Mouse (Mus musculus) heart, postnatal 0 days (tissue): ENCODE data around the gene Rnase9. TPM values are rescaled to one million over a fixed set of nuclear protein-coding genes. Genes with fewer than 3 reads are reported as not detected.

Experiments
- ATAC-seq: fragments of 200-750 bp; cut with Nextera tagmentation; 2 replicates; pipeline ENCODE4 v1.8.0; 2017; ENCODE audit warnings: low read depth, moderate number of reproducible peaks, moderate library complexity; ENCODE audit not compliant: insufficient read depth
- DNase-seq: peaks from one replicate; pipeline ENCODE4 v3.0.0-alpha.2; 2016; ENCODE audit warnings: low spot score
- H3K27ac ChIP-seq: fragments of 300-500 bp; sonication (generic); 2 replicates; pipeline ENCODE4 v1.5.1; 2014; ENCODE audit warnings: low read depth, mild to moderate bottlenecking
- H3K27me3 ChIP-seq: fragments of 300-500 bp; sonication (generic); 2 replicates; pipeline ENCODE4 v1.6.1; 2014; ENCODE audit warnings: low read length, mixed read lengths; ENCODE audit not compliant: control insufficient read depth, insufficient read depth
- H3K36me3 ChIP-seq: fragments of 300-500 bp; sonication (generic); replicated peaks from 2 replicates; pipeline ENCODE4 v1.6.1; 2014; ENCODE audit warnings: low read length, mixed read lengths; ENCODE audit not compliant: control insufficient read depth, insufficient read depth
- H3K4me1 ChIP-seq: fragments of 300-500 bp; sonication (generic); 2 replicates; pipeline ENCODE4 v1.6.1; 2014; ENCODE audit warnings: antibody characterized with exemption; ENCODE audit not compliant: control insufficient read depth, insufficient read depth
- H3K4me2 ChIP-seq: fragments of 300-500 bp; sonication (generic); 2 replicates; pipeline ENCODE4 v1.6.1; 2014; ENCODE audit warnings: low read depth, mild to moderate bottlenecking, low read length, moderate library complexity
- H3K4me3 ChIP-seq: fragments of 300-500 bp; sonication (generic); 2 replicates; pipeline ENCODE4 v1.5.1; 2014; ENCODE audit warnings: low read depth, low read length
- H3K9ac ChIP-seq: fragments of 300-500 bp; sonication (generic); replicated peaks from 2 replicates; pipeline ENCODE4 v1.6.1; 2014; ENCODE audit warnings: low read depth, low read length, mixed read lengths
- H3K9me3 ChIP-seq: fragments of 300-500 bp; sonication (generic); replicated peaks from 2 replicates; pipeline ENCODE4 v1.6.1; 2016; ENCODE audit warnings: low read length; ENCODE audit not compliant: control insufficient read depth
- CTCF ChIP-seq: IDR thresholded peaks from 2 replicates; pipeline ENCODE4 v1.5.1; 2016; ENCODE audit warnings: antibody characterized with exemption, control low read depth, low read depth
- EP300 ChIP-seq: IDR thresholded peaks from 2 replicates; pipeline ENCODE4 v1.6.1; 2016; ENCODE audit warnings: antibody characterized with exemption, low read depth
- WGBS: fragments of 180-500 bp; shearing (Covaris S2); extraction: QIAGEN DNeasy Blood & Tissue Kit; methylation state at CpG from one replicate; pipeline ENCODE4 v1.1.7; 2014; 5-methylcytosine and 5-hydroxymethylcytosine counted together
- polyA plus RNA-seq: library from polyadenylated mRNA; unstranded; fragments of >200 nt; fragmentation: Nextera tagmentation; extraction: Ambion mirVana; gene quantifications from 2 replicates; pipeline ENCODE4 v1.2.1, GENCODE M21; 2015
- total RNA-seq: library from RNA; depleted of rRNA; stranded (reverse); fragments of >200 nt; gene quantifications from 2 replicates; pipeline ENCODE4 v1.2.3, GENCODE M21; 2014; ENCODE audit warnings: low replicate concordance

The Rnase9 gene
- total and polyA plus RNA-seq, 2 experiments from 2014 or later = not detected

DNA sequence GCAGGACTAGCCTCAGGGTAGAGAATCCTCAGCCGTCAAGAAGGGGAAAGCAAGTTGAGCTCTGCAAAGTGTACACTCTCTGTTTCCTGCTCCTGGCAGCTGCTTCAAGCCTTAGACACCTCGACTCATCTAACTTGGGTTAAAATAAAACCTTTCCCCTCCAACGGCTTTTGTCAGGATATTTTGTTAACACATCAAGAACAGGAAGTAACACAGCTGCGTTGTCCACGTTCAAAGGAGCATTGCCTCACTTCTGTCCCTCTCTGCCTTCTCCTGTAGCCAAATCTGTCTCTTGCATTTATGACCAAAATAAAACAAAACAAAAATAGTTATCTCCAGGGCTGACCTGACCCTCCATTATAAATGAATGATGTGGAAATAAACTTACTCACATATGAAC is 6.2 kb upstream of the Rnase9 start:
- H3K4me1 ChIP-seq = no peaks in the 10 kb centered on the region
- no peaks in the 10 kb centered on the region for H3K27me3 ChIP-seq
- no peak overlapping the region for H3K4me3 ChIP-seq
- no peak for DNase-seq
- H3K9ac ChIP-seq = no peak overlapping the region
- no peaks in the 10 kb centered on the region for H3K9me3 ChIP-seq
- no peaks in the 10 kb centered on the region for H3K36me3 ChIP-seq
- ATAC-seq = no peak
- TF ChIP-seq CTCF (no peak), EP300 (no peak)
- H3K27ac ChIP-seq = no peak overlapping the region
- H3K4me2 ChIP-seq = no peak overlapping the region
- WGBS = 26% methylated on average over 5 of the region's 5 CpGs

DNA sequence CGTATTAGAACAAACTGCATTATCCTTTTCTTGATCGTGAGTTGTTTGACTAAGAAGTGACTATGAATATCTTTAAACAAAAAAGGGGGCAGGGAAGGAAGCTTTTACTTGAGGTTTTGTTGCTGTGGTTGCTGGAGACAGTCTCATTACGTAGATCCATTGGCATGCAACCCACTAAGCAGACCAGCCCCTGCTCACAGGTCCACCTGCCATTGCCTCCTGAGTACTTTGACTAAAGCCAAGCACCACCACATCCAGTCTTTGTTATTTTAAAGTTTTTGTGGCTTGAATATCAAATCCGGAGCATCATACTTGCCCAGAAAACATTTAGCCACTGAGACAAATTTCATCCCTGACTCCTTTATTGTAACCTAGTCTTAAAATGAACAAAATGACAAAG is 5.5 kb downstream of the Rnase9 start:
- Histone ChIP-seq H3K4me2 (no peak overlapping the region), H3K36me3 (no peaks in the 10 kb centered on the region), H3K27me3 (no peaks in the 10 kb centered on the region), H3K9me3 (no peaks in the 10 kb centered on the region), H3K4me3 (no peak overlapping the region), H3K27ac (no peak overlapping the region), H3K9ac (no peak overlapping the region), H3K4me1 (peaks cover 11% of the 10 kb centered on the region; the same call in 1 of the 2 replicates)
- DNase-seq (no peak), ATAC-seq (no peak)
- WGBS = 77% methylated on average over 4 of the region's 4 CpGs
- TF ChIP-seq EP300 (no peak), CTCF (no peak)

DNA sequence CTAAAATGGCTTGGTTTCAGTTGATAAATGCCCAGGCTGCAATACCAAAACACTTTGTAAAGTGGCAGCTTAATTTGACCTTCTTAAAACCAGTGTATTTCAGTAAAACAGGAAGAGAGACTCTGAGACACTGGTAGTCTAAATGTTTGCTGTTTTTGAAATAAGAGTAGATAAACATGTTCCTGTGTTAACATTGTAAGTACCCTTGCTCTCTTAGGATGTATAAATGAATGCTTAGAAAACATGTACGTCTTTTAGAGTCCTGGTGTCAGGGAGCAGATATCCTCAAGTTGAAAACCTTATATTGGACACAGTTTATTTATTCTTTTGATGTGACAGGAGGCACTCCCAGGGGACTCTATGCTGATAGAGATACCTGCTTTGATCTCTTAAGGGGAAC is 6.5 kb downstream of the Rnase9 start:
- WGBS = 57% methylated on average over 1 of the region's 1 CpGs

DNA sequence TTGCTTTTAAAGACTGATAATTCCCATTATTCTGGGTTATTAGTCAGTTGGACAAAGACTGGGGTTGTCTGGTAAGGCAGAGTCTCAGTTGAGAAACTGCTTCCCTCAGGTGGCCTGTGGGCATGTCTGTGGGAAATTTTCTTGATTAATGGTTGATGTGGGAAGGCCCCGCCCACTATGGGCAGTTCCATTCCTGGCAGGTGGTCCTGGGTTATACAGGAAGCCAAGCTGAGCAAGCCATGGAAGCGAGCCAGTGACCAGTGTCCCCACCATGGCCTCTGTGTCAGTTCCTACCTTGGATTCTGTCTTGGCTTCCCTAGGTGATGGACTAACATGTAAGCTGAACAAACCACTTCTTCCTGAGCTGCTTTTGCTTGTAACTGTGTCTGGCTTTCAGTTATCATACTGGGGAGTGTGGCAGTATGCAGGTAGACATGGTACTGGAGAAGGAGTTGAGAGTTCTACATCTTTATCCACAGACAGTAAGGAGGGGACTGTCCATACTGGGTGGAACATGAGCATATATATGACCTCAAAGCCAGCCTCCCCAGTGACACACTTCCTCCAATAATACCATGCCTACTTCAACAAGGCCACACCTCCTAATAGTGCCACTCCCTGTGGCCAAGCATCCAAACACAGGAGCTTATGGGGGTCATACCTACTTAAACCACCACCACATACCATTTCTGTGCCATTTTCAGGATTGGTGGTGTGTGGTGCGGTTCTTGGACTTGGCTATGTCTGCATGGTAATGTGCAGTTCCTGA is 14.1 kb downstream of the Rnase9 start:
- ATAC-seq (no peak), DNase-seq (no peak)
- H3K36me3 ChIP-seq = no peaks in the 10 kb centered on the region
- 56% methylated on average over 3 of the region's 3 CpGs for WGBS
- no peak overlapping the region for H3K4me2 ChIP-seq
- no peak for TF ChIP-seq EP300
- no peak for TF ChIP-seq CTCF
- no peaks in the 10 kb centered on the region for H3K9me3 ChIP-seq
- H3K4me3 ChIP-seq = no peak overlapping the region
- no peak overlapping the region for H3K9ac ChIP-seq
- no peaks in the 10 kb centered on the region for H3K27me3 ChIP-seq
- H3K27ac ChIP-seq = no peak overlapping the region
- H3K4me1 ChIP-seq = no peaks in the 10 kb centered on the region

More for the DNA sequence above, 6.5 kb downstream of the Rnase9 start:
- no peak overlapping the region for H3K27ac ChIP-seq
- no peak overlapping the region for H3K4me3 ChIP-seq
- ATAC-seq (no peak), DNase-seq (no peak)
- no peaks in the 10 kb centered on the region for H3K27me3 ChIP-seq
- H3K9ac ChIP-seq = no peak overlapping the region
- H3K4me1 ChIP-seq = peaks cover 7% of the 10 kb centered on the region; the same call in 1 of the 2 replicates
- H3K9me3 ChIP-seq = no peaks in the 10 kb centered on the region
- H3K4me2 ChIP-seq = no peak overlapping the region
- no peaks in the 10 kb centered on the region for H3K36me3 ChIP-seq
- TF ChIP-seq EP300 (no peak), CTCF (no peak)

DNA sequence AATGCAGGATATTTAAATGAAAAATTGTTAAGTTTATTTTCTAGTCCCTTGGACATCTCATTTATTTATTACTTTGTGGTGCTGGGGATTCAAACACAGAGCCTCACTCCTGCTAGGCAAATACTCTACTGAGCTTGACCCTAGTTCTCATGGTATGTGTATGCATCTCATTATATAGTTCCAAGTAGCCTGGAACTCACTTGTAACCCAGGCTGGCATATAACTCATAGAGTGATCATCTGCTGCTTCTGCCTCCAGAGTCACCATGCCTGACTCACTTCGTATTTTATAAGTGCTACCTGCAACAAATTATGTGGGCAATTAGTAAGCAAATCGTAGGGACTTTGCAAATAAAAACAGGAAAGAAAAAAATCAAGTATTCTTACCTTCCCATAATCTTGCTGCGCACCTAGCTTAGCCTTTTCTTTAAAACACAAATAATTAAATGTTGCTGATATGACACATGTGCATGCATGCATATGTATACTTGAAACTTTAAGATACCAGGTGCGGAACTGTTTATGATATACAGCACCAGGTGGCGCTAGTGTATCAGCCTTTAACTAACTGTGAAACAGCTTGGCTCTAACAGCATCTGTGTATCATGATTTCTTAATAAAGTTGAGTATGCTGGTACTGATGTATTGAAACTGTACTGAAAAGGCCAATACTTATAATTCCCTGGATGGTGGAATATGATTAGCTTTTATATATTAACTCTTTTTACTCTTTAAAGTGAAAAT is 15.1 kb downstream of the Rnase9 start:
- Histone ChIP-seq H3K4me3 (no peak overlapping the region), H3K4me2 (no peak overlapping the region), H3K9ac (no peak overlapping the region), H3K27ac (no peak overlapping the region), H3K27me3 (no peaks in the 10 kb centered on the region), H3K9me3 (no peaks in the 10 kb centered on the region), H3K4me1 (no peaks in the 10 kb centered on the region), H3K36me3 (no peaks in the 10 kb centered on the region)
- 35% methylated on average over 5 of the region's 5 CpGs for WGBS
- peak; percentile 53; the same call in 1 of the 2 replicates for ATAC-seq
- DNase-seq = peak; percentile 80
- TF ChIP-seq CTCF (peak; percentile 89), EP300 (no peak)
